Mouse (Mus musculus): ENCODE measurements around the gene Slit3.
A peak's percentile ranks its signal among the peaks of the same experiment; 100 is the strongest.

The Slit3 gene

GRCm38 (mm10) chr11:35598732-35599131, 477.7 kb downstream of the Slit3 start:
- DNase-seq, result no peak

GRCm38 (mm10) chr11:35601652-35602240, 480.7 kb downstream of the Slit3 start:
- DNase-seq, result peak; percentile 63

GRCm38 (mm10) chr11:35602586-35602985, 481.6 kb downstream of the Slit3 start:
- DNase-seq, result no peak

- DNase-seq, result no peak
These were observed 482.9 kb downstream of the Slit3 start for GRCm38 (mm10) chr11:35603946-35604345.

GRCm38 (mm10) chr11:35604848-35605790, 484.1 kb downstream of the Slit3 start:
- no peak for DNase-seq

- DNase-seq, result no peak
These were observed 486.2 kb downstream of the Slit3 start for GRCm38 (mm10) chr11:35607191-35607590.

- no peak for DNase-seq
These were observed 487.8 kb downstream of the Slit3 start for GRCm38 (mm10) chr11:35608794-35609193.

- DNase-seq, result no peak
These were observed 491.4 kb downstream of the Slit3 start for GRCm38 (mm10) chr11:35612262-35612896.

GRCm38 (mm10) chr11:35614530-35614929, 493.5 kb downstream of the Slit3 start:
- no peak for DNase-seq

GRCm38 (mm10) chr11:35619421-35619820, 498.4 kb downstream of the Slit3 start:
- DNase-seq, result no peak

- no peak for DNase-seq
These were observed 501.7 kb downstream of the Slit3 start for GRCm38 (mm10) chr11:35622736-35623135.

GRCm38 (mm10) chr11:35624515-35625270, 503.7 kb downstream of the Slit3 start:
- no peak for DNase-seq

GRCm38 (mm10) chr11:35625576-35625975, 504.6 kb downstream of the Slit3 start:
- DNase-seq, result no peak

GRCm38 (mm10) chr11:35626161-35626885, 505.3 kb downstream of the Slit3 start:
- peak; percentile 31 for DNase-seq

GRCm38 (mm10) chr11:35627815-35628214, 506.8 kb downstream of the Slit3 start:
- DNase-seq, result peak; percentile 68

GRCm38 (mm10) chr11:35632262-35632661, 511.2 kb downstream of the Slit3 start:
- DNase-seq, result no peak

- DNase-seq, result no peak
These were observed 516.1 kb downstream of the Slit3 start for GRCm38 (mm10) chr11:35637102-35637501.

GRCm38 (mm10) chr11:35638862-35639384, 517.9 kb downstream of the Slit3 start:
- DNase-seq, result no peak

GRCm38 (mm10) chr11:35639428-35639827, 518.4 kb downstream of the Slit3 start:
- DNase-seq, result no peak

- DNase-seq, result no peak
These were observed 530.3 kb downstream of the Slit3 start for GRCm38 (mm10) chr11:35651286-35651685.

- no peak for DNase-seq
These were observed 534.8 kb downstream of the Slit3 start for GRCm38 (mm10) chr11:35655836-35656235.

- DNase-seq, result no peak
These were observed 536.6 kb downstream of the Slit3 start for GRCm38 (mm10) chr11:35657582-35657981.
